Mouse (Mus musculus) megakaryocyte progenitor cell, adult 5-6 weeks (primary cell): ENCODE results near the gene Rtp3. TPM values are rescaled to one million over a fixed set of nuclear protein-coding genes. Genes with fewer than 3 reads are reported as not detected.
A peak's percentile ranks its signal among the peaks of the same experiment; 100 is the strongest.

Source experiments
- ATAC-seq: replicated peaks from 2 replicates; pipeline ENCODE4 v1.8.0; 2016; ENCODE audit warnings: mild to moderate bottlenecking, moderate TSS enrichment, inconsistent platforms; ENCODE audit not compliant: poor library complexity
- total RNA-seq, 2 experiments: library from RNA; stranded (forward) in 1 of 2; stranded (reverse) in 1 of 2; fragments of 157-497, 149-512 nt in 1 of 2; fragments of 200-1000 nt in 1 of 2; gene quantifications; 2 replicates each; pipeline versions ENCODE4 v1.2.3 to v1.2.4; 2015 to 2017

Gene Rtp3
- total RNA-seq, 2 experiments from 2014 or later, result not detected

DNA sequence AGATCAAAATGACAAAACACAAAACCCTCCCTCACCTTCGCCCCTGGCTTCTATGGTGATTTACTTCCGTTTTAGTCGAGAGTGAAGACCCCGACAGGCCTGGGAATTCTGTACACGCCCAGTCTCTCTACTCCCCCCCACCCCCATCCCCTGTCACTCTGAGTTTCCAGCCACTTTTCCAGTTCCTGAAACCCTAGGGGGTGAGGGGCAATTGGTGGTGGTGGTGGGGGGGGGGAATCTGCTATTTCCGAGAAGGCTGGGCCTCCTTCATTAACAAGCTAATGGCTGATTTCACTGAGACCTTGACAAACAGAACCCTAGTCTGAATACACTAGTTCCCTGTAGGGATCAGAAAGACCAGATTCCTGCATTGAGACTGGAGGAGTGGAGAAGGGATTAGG lies 43.1 kb downstream of the Rtp3 start:
- no peak for ATAC-seq

- 0 out of 2 replicates have a peak, but pooled peaks have one; percentile 27 for ATAC-seq
Measured at GRCm38 (mm10) chr9:110946548-110947044, 43.8 kb downstream of the Rtp3 start.

DNA sequence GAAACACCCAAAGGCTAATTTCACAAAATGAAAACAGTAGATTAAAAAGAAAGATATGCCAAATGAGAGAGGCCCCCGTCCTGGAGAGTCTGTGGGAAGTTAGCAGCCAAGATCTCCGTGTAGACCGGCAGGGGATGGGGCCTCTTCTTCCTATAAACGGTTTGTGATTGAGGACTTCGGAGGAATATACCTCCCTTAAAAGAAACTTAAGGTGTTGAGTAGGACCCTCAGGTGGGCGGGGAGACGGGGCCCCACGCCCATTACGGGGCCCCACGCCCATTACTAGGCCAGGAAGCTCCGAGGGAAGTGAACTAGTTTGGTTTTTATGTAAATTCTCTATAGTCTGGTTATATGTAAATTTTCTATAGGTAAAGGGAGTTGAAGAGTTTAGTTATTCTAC lies 44.5 kb downstream of the Rtp3 start, which contains the start of gene Tdgf1:
Tdgf1 (minus strand) TSS at position 233 of the 400 bp plus-strand sequence.
- no peak for ATAC-seq

DNA sequence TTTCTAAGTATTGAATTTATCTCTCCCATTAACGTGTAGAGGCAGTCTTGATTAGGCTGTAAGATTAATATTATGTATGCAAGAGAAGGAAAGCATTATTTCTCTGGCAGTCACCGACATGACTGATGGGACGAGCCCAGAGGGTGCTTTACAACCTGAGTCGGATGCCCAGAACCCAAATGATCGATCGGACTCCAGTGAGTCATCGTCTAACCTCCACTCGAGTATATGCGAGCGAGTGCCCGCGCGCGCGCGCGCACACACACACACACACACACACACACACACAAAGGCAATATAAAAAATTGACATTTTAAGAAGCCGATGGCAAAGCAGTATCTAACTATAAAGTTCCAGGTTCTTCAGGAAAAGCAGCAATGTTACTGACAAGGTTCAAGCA lies 45.0 kb downstream of the Rtp3 start:
- no peak for ATAC-seq

DNA sequence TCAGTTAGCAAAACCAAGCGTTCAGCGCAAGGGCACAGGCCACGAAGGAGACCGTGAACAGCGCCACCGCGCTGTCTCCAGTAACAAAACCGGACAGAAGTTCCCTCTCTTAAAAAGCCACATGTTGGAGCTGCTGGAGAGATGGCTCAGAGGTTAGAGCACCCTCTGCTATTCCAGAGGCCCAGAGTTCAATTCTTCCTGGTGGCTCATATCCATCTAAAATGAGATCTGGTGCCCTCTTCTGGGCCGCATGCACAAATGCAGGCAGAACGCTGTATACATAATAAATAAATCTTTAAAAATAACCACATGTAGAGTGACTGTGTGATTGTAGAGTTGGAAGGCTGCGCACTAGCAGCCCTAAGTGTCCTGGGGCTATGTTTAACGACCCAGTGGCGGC lies 46.1 kb downstream of the Rtp3 start:
- peak; percentile 70 for ATAC-seq

- no peak for ATAC-seq
Measured at GRCm38 (mm10) chr9:110937506-110938490, 52.6 kb downstream of the Rtp3 start.

DNA sequence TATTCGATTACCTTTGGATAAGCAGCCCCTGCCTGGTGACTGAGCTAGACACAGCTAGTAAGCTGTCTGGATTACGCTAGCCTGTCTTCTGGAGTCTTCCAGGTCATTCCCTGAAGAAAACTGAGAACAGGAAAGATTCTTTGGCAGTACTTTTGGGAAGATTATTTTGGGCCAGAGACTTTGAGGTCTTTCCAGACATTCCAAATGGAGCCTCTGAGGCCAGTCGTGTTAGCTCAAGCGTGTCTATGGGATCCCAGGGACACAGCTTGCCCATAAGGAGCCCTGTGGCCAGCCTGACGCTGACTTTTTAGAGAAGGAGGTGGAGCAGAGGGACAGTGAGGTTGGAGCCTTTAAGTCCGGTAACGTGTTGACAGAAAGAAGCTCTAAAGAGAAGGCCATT lies 54.4 kb downstream of the Rtp3 start:
- ATAC-seq, result no peak

Other genes with a start within 250 kb of the Rtp3 start
- not detected in 2 replicates for gene Myl3, start 248.7 kb downstream of the Rtp3 start, total RNA-seq (2015)
- gene Myl3, start 248.7 kb downstream of the Rtp3 start, total RNA-seq (2017), result not detected in 2 replicates
- gene Pth1r, start 243.4 kb downstream of the Rtp3 start, total RNA-seq (2015), result 0.15 TPM in 1 of 2 replicates, not detected in the other
- 0.92 TPM in 1 of 2 replicates, not detected in the other for gene Pth1r, start 243.4 kb downstream of the Rtp3 start, total RNA-seq (2017)
- gene Prss42, start 192.4 kb downstream of the Rtp3 start, total RNA-seq (2015), result not detected in 2 replicates
- not detected in 2 replicates for gene Prss42, start 192.4 kb downstream of the Rtp3 start, total RNA-seq (2017)
- gene Prss44, start 176.6 kb downstream of the Rtp3 start, total RNA-seq (2015), result not detected in 2 replicates
- gene Prss44, start 176.6 kb downstream of the Rtp3 start, total RNA-seq (2017), result not detected in 2 replicates
- not detected in 2 replicates for gene Prss43, start 163.9 kb downstream of the Rtp3 start, total RNA-seq (2015)
- gene Prss43, start 163.9 kb downstream of the Rtp3 start, total RNA-seq (2017), result not detected in 2 replicates
- not detected in 2 replicates for gene Prss45, start 156.0 kb downstream of the Rtp3 start, total RNA-seq (2015)
- gene Prss45, start 156.0 kb downstream of the Rtp3 start, total RNA-seq (2017), result not detected in 2 replicates
- not detected in 2 replicates for gene Prss46, start 146.1 kb downstream of the Rtp3 start, total RNA-seq (2015)
- not detected in 2 replicates for gene Prss46, start 146.1 kb downstream of the Rtp3 start, total RNA-seq (2017)
- 2.3 and 10.4 TPM in 2 replicates for gene Prss50, start 132.6 kb downstream of the Rtp3 start, total RNA-seq (2015)
- 1.4 and 1.6 TPM in 2 replicates for gene Prss50, start 132.6 kb downstream of the Rtp3 start, total RNA-seq (2017)
- 0.07 and 0.44 TPM in 2 replicates for gene Als2cl, start 110.7 kb downstream of the Rtp3 start, total RNA-seq (2015)
- gene Als2cl, start 110.7 kb downstream of the Rtp3 start, total RNA-seq (2017), result 0.08 and 0.20 TPM in 2 replicates
- not detected in 2 replicates for gene Tmie, start 110.5 kb downstream of the Rtp3 start, total RNA-seq (2015)
- gene Tmie, start 110.5 kb downstream of the Rtp3 start, total RNA-seq (2017), result not detected in 2 replicates
- not detected in 2 replicates for gene Fam240a, start 73.7 kb downstream of the Rtp3 start, total RNA-seq (2015)
- gene Fam240a, start 73.7 kb downstream of the Rtp3 start, total RNA-seq (2017), result not detected in 2 replicates
- not detected in 2 replicates for gene Tdgf1, start 44.4 kb downstream of the Rtp3 start, total RNA-seq (2015)
- not detected in 2 replicates for gene Tdgf1, start 44.4 kb downstream of the Rtp3 start, total RNA-seq (2017)
- 0.35 TPM in 1 of 2 replicates, not detected in the other for gene Lrrc2, start 39.0 kb downstream of the Rtp3 start, total RNA-seq (2015)
- gene Lrrc2, start 39.0 kb downstream of the Rtp3 start, total RNA-seq (2017), result not detected in 2 replicates
- 147 and 161 TPM in 2 replicates for gene Ltf, start 28.7 kb upstream of the Rtp3 start, total RNA-seq (2015)
- 168 and 196 TPM in 2 replicates for gene Ltf, start 28.7 kb upstream of the Rtp3 start, total RNA-seq (2017)
- gene Ccrl2, start 66.9 kb upstream of the Rtp3 start, total RNA-seq (2015), result 2.9 and 4.1 TPM in 2 replicates
- 3.9 and 8.9 TPM in 2 replicates for gene Ccrl2, start 66.9 kb upstream of the Rtp3 start, total RNA-seq (2017)
- 43.9 and 48.3 TPM in 2 replicates for gene Lrrfip2, start 127.0 kb upstream of the Rtp3 start, total RNA-seq (2015)
- gene Lrrfip2, start 127.0 kb upstream of the Rtp3 start, total RNA-seq (2017), result 66.8 and 74.0 TPM in 2 replicates